ENCODE assay signal across 25 mouse cellular contexts in genomic region chr5:148809485-148809884, GRCm38 (mm10).
DNase-seq lines count a peak whose midpoint lies in the region; ATAC-seq and TF ChIP-seq lines count a peak whose summit lies in the region.
"Had no signal": no experiment of that assay in that cellular context is flagged by ENCODE, and none has a peak within 500 bp of the region (broad histone marks: within the 10 kb centered on the region; RNA-seq: fewer than 3 reads in every experiment).

No protein-coding gene starts in this region.

- H3K4me1 ChIP-seq in heart, embryonic 10.5 days = peaks cover 26% of the 10 kb centered on the region
- peaks cover 28% of the 10 kb centered on the region for H3K4me1 ChIP-seq in heart, embryonic 15.5 days (replicated peaks)
- H3K4me1 ChIP-seq in intestine, embryonic 15.5 days (replicated peaks) = peaks cover 19% of the 10 kb centered on the region
- peaks cover 6% of the 10 kb centered on the region; the same call in 1 of the 2 replicates for H3K4me1 ChIP-seq in intestine, embryonic 16.5 days (ENCODE audit: control insufficient read depth, insufficient read depth, low read length)
- H3K4me1 ChIP-seq in stomach, embryonic 14.5 days (ENCODE audit: control insufficient read depth, insufficient read depth, low read length) = peaks cover 6% of the 10 kb centered on the region; the same call in 1 of the 2 replicates
- H3K4me1 ChIP-seq in stomach, postnatal 0 days (replicated peaks; ENCODE audit: control insufficient read depth, insufficient read depth) = no peaks in the 10 kb centered on the region
- H3K4me1 ChIP-seq: neural tube, embryonic 12.5 days had no signal

- DNase-seq in heart, embryonic 10.5 days (ENCODE audit: low spot score) = no peak
- no peak for DNase-seq in heart, adult 11 months
- no peak for DNase-seq in heart, postnatal 4 days
- no peak for DNase-seq in stomach, postnatal 0 days (ENCODE audit: low spot score)
- DNase-seq: adrenal gland, postnatal 14 days; cerebellum, adult 11 months; cerebellum, adult 9-10 months; cerebellum, postnatal 36 days; kidney, adult 11 months; kidney, postnatal 14 days; liver; lung, adult 2 months; midbrain, embryonic 14.5 days; right cerebral cortex, adult 18-20 months; spleen, adult 18-20 months; thymus, postnatal 4 days had no signal

- peak overlapping the region; percentile 30 for H3K9ac ChIP-seq in heart, embryonic 15.5 days
- H3K9ac ChIP-seq in intestine, embryonic 15.5 days = no peak overlapping the region
- no peak overlapping the region for H3K9ac ChIP-seq in intestine, embryonic 16.5 days (ENCODE audit: low read depth, low read length)
- no peak overlapping the region for H3K9ac ChIP-seq in stomach, embryonic 14.5 days (replicated peaks; ENCODE audit: low read depth, low read length)
- H3K9ac ChIP-seq in stomach, postnatal 0 days (ENCODE audit: low read length) = no peak overlapping the region
- H3K9ac ChIP-seq: forebrain, embryonic 15.5 days; liver, embryonic 14.5 days; neural tube, embryonic 12.5 days had no signal

- no peak for TF ChIP-seq CTCF in stomach, postnatal 0 days (IDR thresholded peaks at IDR 0.05; ENCODE audit: low read depth)

- peak overlapping the region; percentile 56 for H3K4me2 ChIP-seq in heart, embryonic 15.5 days
- no peak overlapping the region for H3K4me2 ChIP-seq in intestine, embryonic 15.5 days (replicated peaks)
- no peak overlapping the region for H3K4me2 ChIP-seq in intestine, embryonic 16.5 days (ENCODE audit: low read depth, low read length)
- 0 out of 2 replicates have a peak overlapping the region, but pooled peaks have one; percentile 5 for H3K4me2 ChIP-seq in stomach, embryonic 14.5 days (replicated peaks; ENCODE audit: low read depth, low read length)
- no peak overlapping the region for H3K4me2 ChIP-seq in stomach, postnatal 0 days (replicated peaks; ENCODE audit: low read depth)
- H3K4me2 ChIP-seq: embryonic facial prominence, embryonic 12.5 days; forebrain, embryonic 15.5 days; neural tube, embryonic 12.5 days had no signal

- no peaks in the 10 kb centered on the region for H3K36me3 ChIP-seq in heart, embryonic 10.5 days
- H3K36me3 ChIP-seq in heart, embryonic 15.5 days = no peaks in the 10 kb centered on the region
- H3K36me3 ChIP-seq in intestine, embryonic 15.5 days = no peaks in the 10 kb centered on the region
- H3K36me3 ChIP-seq in intestine, embryonic 16.5 days (ENCODE audit: control insufficient read depth, insufficient read depth, low read length) = no peaks in the 10 kb centered on the region
- H3K36me3 ChIP-seq in stomach, embryonic 14.5 days (ENCODE audit: control insufficient read depth, insufficient read depth, low read length) = no peaks in the 10 kb centered on the region
- no peaks in the 10 kb centered on the region for H3K36me3 ChIP-seq in stomach, postnatal 0 days (ENCODE audit: control insufficient read depth, insufficient read depth, low read length)
- H3K36me3 ChIP-seq: embryonic facial prominence, embryonic 12.5 days; forebrain, embryonic 10.5 days; forebrain, embryonic 15.5 days; neural tube, embryonic 12.5 days had no signal

- H3K27ac ChIP-seq in heart, embryonic 10.5 days = peak overlapping the region; percentile 80
- H3K27ac ChIP-seq in heart, embryonic 15.5 days = peak overlapping the region; percentile 83
- 0 out of 2 replicates have a peak overlapping the region, but pooled peaks have one; percentile 22 for H3K27ac ChIP-seq in intestine, embryonic 15.5 days
- H3K27ac ChIP-seq in intestine, embryonic 16.5 days (ENCODE audit: low read length) = no peak overlapping the region
- H3K27ac ChIP-seq in stomach, embryonic 14.5 days (ENCODE audit: low read length) = no peak overlapping the region
- no peak overlapping the region for H3K27ac ChIP-seq in stomach, postnatal 0 days (replicated peaks)
- H3K27ac ChIP-seq: embryonic facial prominence, embryonic 12.5 days; forebrain, embryonic 10.5 days; forebrain, embryonic 15.5 days; liver, embryonic 14.5 days; neural tube, embryonic 12.5 days had no signal

- H3K4me3 ChIP-seq in heart, embryonic 10.5 days = peak overlapping the region; percentile 35; the same call in 1 of the 2 replicates
- H3K4me3 ChIP-seq in heart, embryonic 15.5 days = peak overlapping the region; percentile 22
- H3K4me3 ChIP-seq in intestine, embryonic 15.5 days (replicated peaks) = no peak overlapping the region
- no peak overlapping the region for H3K4me3 ChIP-seq in intestine, embryonic 16.5 days (ENCODE audit: low read length)
- no peak overlapping the region for H3K4me3 ChIP-seq in stomach, embryonic 14.5 days (ENCODE audit: low read depth, low read length)
- H3K4me3 ChIP-seq in stomach, postnatal 0 days (ENCODE audit: low read depth, low read length) = no peak overlapping the region
- H3K4me3 ChIP-seq: embryonic facial prominence, embryonic 12.5 days; forebrain, embryonic 10.5 days; forebrain, embryonic 15.5 days; neural tube, embryonic 12.5 days had no signal

- 0 out of 2 replicates have a peak, but pooled peaks cover 3% of the 10 kb centered on the region for H3K27me3 ChIP-seq in heart, embryonic 10.5 days (ENCODE audit: insufficient read depth, poor library complexity, severe bottlenecking)
- H3K27me3 ChIP-seq in heart, embryonic 15.5 days = no peaks in the 10 kb centered on the region; the same call in 1 of the 2 replicates
- H3K27me3 ChIP-seq in intestine, embryonic 15.5 days (replicated peaks) = no peaks in the 10 kb centered on the region
- no peaks in the 10 kb centered on the region for H3K27me3 ChIP-seq in intestine, embryonic 16.5 days (replicated peaks; ENCODE audit: control insufficient read depth, insufficient read depth, low read length)
- no peaks in the 10 kb centered on the region for H3K27me3 ChIP-seq in stomach, embryonic 14.5 days (ENCODE audit: control insufficient read depth, insufficient read depth, low read length)
- no peaks in the 10 kb centered on the region for H3K27me3 ChIP-seq in stomach, postnatal 0 days (ENCODE audit: control insufficient read depth, insufficient read depth, low read length)
- H3K27me3 ChIP-seq: forebrain, embryonic 15.5 days had no signal

- ATAC-seq in heart, embryonic 15.5 days (replicated peaks; ENCODE audit: insufficient number of reproducible peaks, insufficient read depth, low FRiP score, low read depth) = peak; percentile 57; the same call in 1 of the 2 replicates
- no peak for ATAC-seq in intestine, embryonic 15.5 days
- ATAC-seq in intestine, embryonic 16.5 days = no peak
- ATAC-seq in stomach, embryonic 14.5 days (ENCODE audit: insufficient number of reproducible peaks, insufficient read depth, low FRiP score, low read depth) = no peak
- ATAC-seq in stomach, postnatal 0 days (ENCODE audit: low FRiP score, low TSS enrichment) = no peak

- 27% methylated on average over 3 of the region's 3 CpGs for whole genome bisulfite sequencing in heart, embryonic 10.5 days
- WGBS in heart, embryonic 15.5 days = 9% methylated on average over 3 of the region's 3 CpGs
- 45% methylated on average over 3 of the region's 3 CpGs for WGBS in intestine, embryonic 15.5 days
- WGBS in intestine, embryonic 16.5 days = 51% methylated on average over 3 of the region's 3 CpGs
- 56% methylated on average over 3 of the region's 3 CpGs for WGBS in stomach, embryonic 14.5 days
- 44% methylated on average over 3 of the region's 3 CpGs for WGBS in stomach, postnatal 0 days

- TF ChIP-seq EP300 in stomach, postnatal 0 days (optimal IDR thresholded peaks at IDR 0.05) = no peak

- H3K9me3 ChIP-seq in heart, embryonic 10.5 days = 0 out of 2 replicates have a peak, but pooled peaks cover 2% of the 10 kb centered on the region
- H3K9me3 ChIP-seq in heart, embryonic 15.5 days (replicated peaks) = no peaks in the 10 kb centered on the region
- H3K9me3 ChIP-seq in intestine, embryonic 15.5 days = no peaks in the 10 kb centered on the region
- no peaks in the 10 kb centered on the region for H3K9me3 ChIP-seq in intestine, embryonic 16.5 days (ENCODE audit: control insufficient read depth, low read length)
- no peaks in the 10 kb centered on the region; the same call in 1 of the 2 replicates for H3K9me3 ChIP-seq in stomach, embryonic 14.5 days (ENCODE audit: control insufficient read depth, low read depth, low read length)
- 0 out of 2 replicates have a peak, but pooled peaks cover 2% of the 10 kb centered on the region for H3K9me3 ChIP-seq in stomach, postnatal 0 days (ENCODE audit: control insufficient read depth, low read length)
- H3K9me3 ChIP-seq: embryonic facial prominence, embryonic 12.5 days; forebrain, embryonic 15.5 days had no signal

Comparison
In these comparisons a context has a peak if more than half of its experiments do, and no peak if none do; other contexts are left out.
1. H3K27ac ChIP-seq: peak in heart, embryonic 10.5 days (single experiment), heart, embryonic 15.5 days (single experiment) and intestine, embryonic 15.5 days (single experiment); none in intestine, embryonic 16.5 days (single experiment), stomach, embryonic 14.5 days (single experiment) and stomach, postnatal 0 days (single experiment).
2. H3K4me2 ChIP-seq: peak in heart, embryonic 15.5 days (single experiment) and stomach, embryonic 14.5 days (single experiment); none in intestine, embryonic 15.5 days (single experiment), intestine, embryonic 16.5 days (single experiment) and stomach, postnatal 0 days (single experiment).
3. H3K4me3 ChIP-seq: peak in heart, embryonic 10.5 days (single experiment) and heart, embryonic 15.5 days (single experiment); none in intestine, embryonic 15.5 days (single experiment), intestine, embryonic 16.5 days (single experiment), stomach, embryonic 14.5 days (single experiment) and stomach, postnatal 0 days (single experiment).